Mouse (Mus musculus) activated CD4-positive, CD25-positive, alpha-beta regulatory T cell, adult 4 months (primary cell): ENCODE measurements around the gene Sptb. TPM values are rescaled to one million over a fixed set of nuclear protein-coding genes. Genes with fewer than 3 reads are reported as not detected.

Experiments used
- ATAC-seq: one replicate; pipeline ENCODE4 v1.8.0; 2017
- polyA plus RNA-seq, 2 experiments: library from polyadenylated mRNA; unstranded; fragments of 100-300 nt; shearing (Covaris generic); gene quantifications; one replicate each; pipeline ENCODE4 v1.2.1; 2017

The Sptb gene
- polyA plus RNA-seq, 2 experiments from 2014 or later: 0.28 to 0.37 TPM

GRCm38 (mm10) chr12:76604546-76604945, 105.8 kb downstream of the Sptb start:
- no peak for ATAC-seq

GRCm38 (mm10) chr12:76603779-76604178, 106.6 kb downstream of the Sptb start:
- ATAC-seq: no peak

GRCm38 (mm10) chr12:76598196-76598928, 112.0 kb downstream of the Sptb start:
- no peak for ATAC-seq

- no peak for ATAC-seq
Measured at GRCm38 (mm10) chr12:76597577-76598100, 112.7 kb downstream of the Sptb start.

- ATAC-seq: peak; percentile 54
Measured at GRCm38 (mm10) chr12:76596292-76597023, 113.9 kb downstream of the Sptb start.

GRCm38 (mm10) chr12:76595830-76596229, 114.5 kb downstream of the Sptb start:
- ATAC-seq: no peak

- ATAC-seq: no peak
Measured at GRCm38 (mm10) chr12:76594556-76594955, 115.8 kb downstream of the Sptb start.

- ATAC-seq: peak; percentile 43
Measured at GRCm38 (mm10) chr12:76593839-76594322, 116.5 kb downstream of the Sptb start.

GRCm38 (mm10) chr12:76593254-76593653, 117.1 kb downstream of the Sptb start:
- ATAC-seq: no peak

- ATAC-seq: no peak
Measured at GRCm38 (mm10) chr12:76592213-76592612, 118.1 kb downstream of the Sptb start.

GRCm38 (mm10) chr12:76591037-76591436, 119.3 kb downstream of the Sptb start:
- ATAC-seq: no peak

GRCm38 (mm10) chr12:76589531-76589930, 120.8 kb downstream of the Sptb start:
- ATAC-seq: no peak

GRCm38 (mm10) chr12:76587357-76587756, 123.0 kb downstream of the Sptb start:
- ATAC-seq: no peak

- no peak for ATAC-seq
Measured at GRCm38 (mm10) chr12:76585028-76585427, 125.3 kb downstream of the Sptb start.

- no peak for ATAC-seq
Measured at GRCm38 (mm10) chr12:76583454-76583853, 126.9 kb downstream of the Sptb start.

GRCm38 (mm10) chr12:76582841-76583240, 127.5 kb downstream of the Sptb start:
- no peak for ATAC-seq

- ATAC-seq: no peak
Measured at GRCm38 (mm10) chr12:76582139-76582538, 128.2 kb downstream of the Sptb start.

- no peak for ATAC-seq
Measured at GRCm38 (mm10) chr12:76579806-76580205, 130.5 kb downstream of the Sptb start.

GRCm38 (mm10) chr12:76578465-76578864, 131.9 kb downstream of the Sptb start:
- ATAC-seq: no peak

- ATAC-seq: no peak
Measured at GRCm38 (mm10) chr12:76577858-76578257, 132.5 kb downstream of the Sptb start.

- ATAC-seq: no peak
Measured at GRCm38 (mm10) chr12:76576806-76577205, 133.5 kb downstream of the Sptb start.

- no peak for ATAC-seq
Measured at GRCm38 (mm10) chr12:76576061-76576460, 134.3 kb downstream of the Sptb start.

- no peak for ATAC-seq
Measured at GRCm38 (mm10) chr12:76574815-76575214, 135.5 kb downstream of the Sptb start.

GRCm38 (mm10) chr12:76573381-76573780, 137.0 kb downstream of the Sptb start:
- no peak for ATAC-seq
